Mouse (Mus musculus) layer of hippocampus, adult 9-11 months (tissue): ENCODE measurements around the gene Bmp4.

ENCODE experiments used
- DNase-seq: peaks from one replicate; pipeline ENCODE4 v3.0.0; 2022

Gene Bmp4

GRCm38 (mm10) chr14:46385701-46386477 is 4.6 kb downstream of the Bmp4 start:
- DNase-seq: no peak

GRCm38 (mm10) chr14:46384946-46385691 is 5.3 kb downstream of the Bmp4 start:
- DNase-seq: no peak

- DNase-seq: no peak
Observed at GRCm38 (mm10) chr14:46381457-46381856, 9.0 kb downstream of the Bmp4 start.

GRCm38 (mm10) chr14:46380286-46380721 is 10.2 kb downstream of the Bmp4 start:
- no peak for DNase-seq

- DNase-seq: no peak
Observed at GRCm38 (mm10) chr14:46379285-46379684, 11.2 kb downstream of the Bmp4 start, which contains the start of gene Gm15217. TSS of gene Gm15217 (plus strand) at chr14:46379414.

- DNase-seq: no peak
Observed at GRCm38 (mm10) chr14:46375796-46376195, 14.7 kb downstream of the Bmp4 start.

GRCm38 (mm10) chr14:46372452-46372851 is 18.0 kb downstream of the Bmp4 start:
- DNase-seq: no peak

- no peak for DNase-seq
Observed at GRCm38 (mm10) chr14:46363209-46363608, 27.3 kb downstream of the Bmp4 start.

GRCm38 (mm10) chr14:46357696-46358095 is 32.8 kb downstream of the Bmp4 start:
- DNase-seq: no peak

- DNase-seq: no peak
Observed at GRCm38 (mm10) chr14:46357286-46357685, 33.2 kb downstream of the Bmp4 start.

- no peak for DNase-seq
Observed at GRCm38 (mm10) chr14:46344750-46345149, 45.7 kb downstream of the Bmp4 start.

GRCm38 (mm10) chr14:46338801-46339200 is 51.7 kb downstream of the Bmp4 start:
- no peak for DNase-seq
